Mouse (Mus musculus) T-helper 17 cell (primary cell): ENCODE measurements around the gene Cxcr4.

Experiments
- in situ Hi-C, 2 experiments: fragments of 300-600 bp; cut with MboI, MseI; formaldehyde crosslinking; loops; 1 replicate in 1 of 2; 2 replicates in 1 of 2; pipeline ENCODE4 v1.15.1; 2025; ENCODE audit warnings: high pct_unique_total_duplicates in 2 of 2

The Cxcr4 gene

GRCm38 (mm10) chr1:128592211-128592741 lies at the start of gene Cxcr4:
Gene Cxcr4 (minus strand): TSS chr1:128592293.
- in situ Hi-C loops: loop anchor here (5.0 to 10.0 kb wide), 3 partner anchors 203 to 240 kb away; no protein-coding TSS in a partner anchor

GRCm38 (mm10) chr1:128639707-128640107 lies 47.6 kb upstream of the Cxcr4 start:
- in situ Hi-C loops: no loop called here

- in situ Hi-C loops: no loop called here
Measured at GRCm38 (mm10) chr1:128637230-128637740, 45.2 kb upstream of the Cxcr4 start.

GRCm38 (mm10) chr1:128636258-128637229 lies 44.5 kb upstream of the Cxcr4 start:
- in situ Hi-C loops: no loop called here

GRCm38 (mm10) chr1:128633711-128634379 lies 41.8 kb upstream of the Cxcr4 start:
- in situ Hi-C loops: no loop called here

- in situ Hi-C loops: no loop called here
Measured at GRCm38 (mm10) chr1:128632522-128632921, 40.4 kb upstream of the Cxcr4 start.

- in situ Hi-C loops: no loop called here
Measured at GRCm38 (mm10) chr1:128626144-128626678, 34.1 kb upstream of the Cxcr4 start.

- in situ Hi-C loops: loop anchor here in 1 of 2 experiments (25.0 kb wide), 1 partner anchor 986 kb away; no protein-coding TSS in a partner anchor
Measured at GRCm38 (mm10) chr1:128623594-128623887, 31.4 kb upstream of the Cxcr4 start.

- in situ Hi-C loops: loop anchor here in 1 of 2 experiments (25.0 kb wide), 1 partner anchor 986 kb away; no protein-coding TSS in a partner anchor
Measured at GRCm38 (mm10) chr1:128622867-128623593, 30.9 kb upstream of the Cxcr4 start.

- in situ Hi-C loops: loop anchor here in 1 of 2 experiments (5.0 to 25.0 kb wide), 3 partner anchors 45 to 980 kb away; no protein-coding TSS in a partner anchor
Measured at GRCm38 (mm10) chr1:128617654-128618310, 25.7 kb upstream of the Cxcr4 start.

- in situ Hi-C loops: loop anchor here in 1 of 2 experiments (5.0 to 25.0 kb wide), 3 partner anchors 46 to 979 kb away; no protein-coding TSS in a partner anchor
Measured at GRCm38 (mm10) chr1:128616586-128616985, 24.5 kb upstream of the Cxcr4 start.

GRCm38 (mm10) chr1:128615459-128615806 lies 23.3 kb upstream of the Cxcr4 start:
- in situ Hi-C loops: loop anchor here in 1 of 2 experiments (5.0 to 25.0 kb wide), 3 partner anchors 47 to 978 kb away; no protein-coding TSS in a partner anchor

GRCm38 (mm10) chr1:128614653-128615458 lies 22.8 kb upstream of the Cxcr4 start:
- in situ Hi-C loops: loop anchor here in 1 of 2 experiments (5.0 to 25.0 kb wide), 3 partner anchors 47 to 978 kb away; no protein-coding TSS in a partner anchor

GRCm38 (mm10) chr1:128608119-128608518 lies 16.0 kb upstream of the Cxcr4 start:
- in situ Hi-C loops: loop anchor here in 1 of 2 experiments (25.0 kb wide), 1 partner anchor 971 kb away; no protein-coding TSS in a partner anchor

- in situ Hi-C loops: loop anchor here in 1 of 2 experiments (25.0 kb wide), 1 partner anchor 970 kb away; no protein-coding TSS in a partner anchor
Measured at GRCm38 (mm10) chr1:128607423-128607822, 15.3 kb upstream of the Cxcr4 start.

- in situ Hi-C loops: loop anchor here in 1 of 2 experiments (25.0 kb wide), 1 partner anchor 968 kb away; no protein-coding TSS in a partner anchor
Measured at GRCm38 (mm10) chr1:128605794-128606193, 13.7 kb upstream of the Cxcr4 start.

- in situ Hi-C loops: loop anchor here in 1 of 2 experiments (25.0 kb wide), 1 partner anchor 966 kb away; no protein-coding TSS in a partner anchor
Measured at GRCm38 (mm10) chr1:128602688-128603385, 10.7 kb upstream of the Cxcr4 start.
